Mouse (Mus musculus): ENCODE data around the gene Isca1. TPM values are rescaled to one million over a fixed set of nuclear protein-coding genes. Genes with fewer than 3 reads are reported as not detected.
A peak's percentile ranks its signal among the peaks of the same experiment; 100 is the strongest.

Gene Isca1
- 113 and 116 TPM in 2 replicates for polyA plus RNA-seq (2014; fragmentation: Nextera tagmentation; extraction: Ambion mirVana)

DNA sequence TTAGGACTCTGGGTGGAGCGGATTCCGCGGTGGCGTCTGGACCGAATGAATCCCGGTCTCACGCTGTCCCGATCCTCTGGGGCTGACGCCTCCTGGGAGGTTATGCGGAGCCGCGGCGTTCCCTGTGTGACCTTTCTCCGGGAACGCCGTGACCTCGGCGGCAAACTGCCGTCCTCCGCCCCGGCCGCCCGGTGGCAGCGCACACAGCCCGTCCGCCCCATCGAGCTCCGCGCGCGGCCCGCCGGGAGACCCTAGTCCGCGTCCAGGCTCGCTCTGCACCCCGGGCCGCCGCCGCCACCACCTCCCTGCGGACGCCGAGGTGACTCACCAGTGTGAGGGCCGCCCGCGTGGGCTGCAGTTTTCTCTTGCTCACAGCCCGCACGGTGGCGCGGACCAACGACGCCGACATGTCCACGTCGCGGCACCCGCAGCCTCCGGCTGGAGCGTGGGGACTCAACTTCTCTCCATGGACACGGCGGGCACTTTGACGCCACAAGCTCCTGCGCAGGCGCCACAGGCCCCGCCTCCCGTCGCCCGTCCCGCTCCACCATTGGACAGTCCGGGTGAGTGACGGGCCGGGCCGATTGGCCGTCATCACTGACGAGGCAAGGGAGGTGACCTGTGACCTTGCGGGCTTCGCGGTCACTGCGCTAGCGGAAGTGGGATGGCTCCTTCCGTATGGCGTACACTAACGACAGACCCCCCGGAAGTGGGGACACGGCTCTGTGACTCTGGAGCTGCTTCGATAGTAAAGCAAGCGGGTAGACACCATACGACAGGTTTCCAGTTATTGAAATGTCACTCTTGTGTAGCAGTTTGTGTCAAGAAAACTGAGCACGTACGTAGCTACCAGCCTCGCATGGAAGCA is at the start of gene Isca1:
Gene Isca1, minus strand, starts transcription at position 515 of the 868 bp plus-strand sequence.
- ATAC-seq (replicated peaks; ENCODE audit: low FRiP score): peak; percentile 98
- Histone ChIP-seq H3K27ac (ENCODE audit: low read depth, low read length) (peak within 1 kb of the TSS; percentile 97), H3K9ac (ENCODE audit: low read length) (peak within 1 kb of the TSS; percentile 77), H3K4me1 (replicated peaks; ENCODE audit: control insufficient read depth, insufficient read depth, low read length) (peaks cover 8% of the 10 kb centered on the region; the same call in 1 of the 2 replicates), H3K36me3 (ENCODE audit: control insufficient read depth, insufficient read depth, low read length) (no peaks in the 10 kb centered on the region), H3K9me3 (ENCODE audit: control insufficient read depth, low read length) (no peaks in the 10 kb centered on the region), H3K27me3 (ENCODE audit: control insufficient read depth, insufficient read depth, low read length) (no peaks in the 10 kb centered on the region), H3K4me2 (ENCODE audit: low read depth, low read length, severe bottlenecking) (peak within 1 kb of the TSS; percentile 77), H3K4me3 (ENCODE audit: low read depth, low read length) (peak within 1 kb of the TSS; percentile 85)
- DNase-seq (ENCODE audit: low spot score): peak; percentile 99
- under 1% methylated on average over 82 of the region's 91 CpGs for WGBS

DNA sequence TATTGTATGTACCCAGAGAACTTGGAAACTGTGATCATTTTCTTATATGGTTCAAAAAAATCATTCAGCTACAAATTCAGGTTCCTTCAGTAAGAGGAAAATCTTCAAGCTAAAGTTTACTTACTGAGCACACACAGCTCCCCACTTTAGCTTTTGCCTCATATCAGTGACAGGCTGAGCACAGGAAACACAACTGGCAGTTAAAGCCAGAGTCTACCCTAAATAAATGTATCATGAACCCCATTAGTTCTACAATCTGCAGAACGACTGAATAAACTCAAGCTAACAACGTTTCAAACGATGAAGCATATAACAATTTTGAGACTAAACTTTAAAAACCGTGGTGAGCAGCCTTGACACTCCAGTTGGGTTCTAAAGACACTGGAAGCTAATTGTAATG is 47.7 kb upstream of the Isca1 start:
- H3K27me3 ChIP-seq (ENCODE audit: control insufficient read depth, insufficient read depth, low read length): no peaks in the 10 kb centered on the region
- H3K4me1 ChIP-seq (replicated peaks; ENCODE audit: control insufficient read depth, insufficient read depth, low read length): no peaks in the 10 kb centered on the region; the same call in 1 of the 2 replicates
- no peak overlapping the region for H3K9ac ChIP-seq (ENCODE audit: low read length)
- DNase-seq (ENCODE audit: low spot score): no peak
- no peak overlapping the region for H3K27ac ChIP-seq (ENCODE audit: low read depth, low read length)
- no peaks in the 10 kb centered on the region for H3K9me3 ChIP-seq (ENCODE audit: control insufficient read depth, low read length)
- peaks cover 3% of the 10 kb centered on the region; the same call in 1 of the 2 replicates for H3K36me3 ChIP-seq (ENCODE audit: control insufficient read depth, insufficient read depth, low read length)
- H3K4me3 ChIP-seq (ENCODE audit: low read depth, low read length): no peak overlapping the region
- WGBS: 86% methylated on average over 4 of the region's 4 CpGs
- no peak overlapping the region for H3K4me2 ChIP-seq (ENCODE audit: low read depth, low read length, severe bottlenecking)
- no peak for ATAC-seq (replicated peaks; ENCODE audit: low FRiP score)

DNA sequence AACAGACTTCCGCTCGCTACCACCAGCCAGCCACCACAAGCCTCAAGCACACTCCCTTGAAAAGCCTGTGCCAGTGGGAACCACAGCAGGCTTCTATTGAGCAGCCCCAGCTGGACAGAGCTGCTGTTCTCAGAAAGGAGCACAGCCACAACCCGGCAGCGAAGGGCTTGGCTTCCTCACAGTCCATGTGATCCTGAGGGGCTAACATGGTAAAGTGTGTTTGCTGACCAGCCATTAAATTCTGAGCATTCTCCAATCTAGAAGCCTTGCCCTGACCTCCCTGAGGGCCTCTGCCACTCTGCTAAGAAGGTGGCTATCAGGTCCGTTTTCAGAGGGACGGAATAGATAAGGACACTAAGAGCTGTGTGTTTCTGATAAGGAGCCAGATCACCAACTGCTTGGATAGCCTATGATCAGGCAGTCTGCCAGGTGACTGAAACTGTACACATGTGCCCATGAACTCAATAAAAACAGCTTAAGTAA is 44.5 kb upstream of the Isca1 start:
- ATAC-seq (replicated peaks; ENCODE audit: low FRiP score) (no peak), DNase-seq (ENCODE audit: low spot score) (no peak)
- H3K27ac ChIP-seq (ENCODE audit: low read depth, low read length): no peak overlapping the region
- no peaks in the 10 kb centered on the region for H3K4me1 ChIP-seq (replicated peaks; ENCODE audit: control insufficient read depth, insufficient read depth, low read length)
- no peaks in the 10 kb centered on the region for H3K27me3 ChIP-seq (ENCODE audit: control insufficient read depth, insufficient read depth, low read length)
- no peak overlapping the region for H3K9ac ChIP-seq (ENCODE audit: low read length)
- no peak overlapping the region for H3K4me2 ChIP-seq (ENCODE audit: low read depth, low read length, severe bottlenecking)
- no peaks in the 10 kb centered on the region for H3K9me3 ChIP-seq (ENCODE audit: control insufficient read depth, low read length)
- H3K4me3 ChIP-seq (ENCODE audit: low read depth, low read length): no peak overlapping the region
- 81% methylated on average over 6 of the region's 6 CpGs for WGBS
- H3K36me3 ChIP-seq (ENCODE audit: control insufficient read depth, insufficient read depth, low read length): peaks cover 3% of the 10 kb centered on the region; the same call in 1 of the 2 replicates

DNA sequence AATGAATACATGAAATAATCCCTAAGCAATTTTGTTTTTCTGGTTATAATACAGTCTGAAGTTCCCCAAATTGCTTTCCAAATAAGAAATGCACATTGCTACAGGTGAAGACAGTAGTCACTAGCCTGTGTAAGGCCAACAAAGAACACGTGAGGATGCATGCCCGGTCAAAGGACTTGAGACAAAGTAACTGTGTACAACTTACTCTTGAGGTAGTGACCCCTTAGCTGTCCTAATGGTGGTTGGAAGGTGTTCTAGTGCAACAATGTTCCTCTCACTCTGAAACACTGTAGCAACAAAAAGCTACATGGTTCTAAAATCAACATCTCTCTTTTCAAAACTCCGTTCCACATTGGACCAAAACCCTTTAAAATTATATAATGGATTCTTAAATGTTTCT is 42.0 kb upstream of the Isca1 start:
- ATAC-seq (replicated peaks; ENCODE audit: low FRiP score): no peak

DNA sequence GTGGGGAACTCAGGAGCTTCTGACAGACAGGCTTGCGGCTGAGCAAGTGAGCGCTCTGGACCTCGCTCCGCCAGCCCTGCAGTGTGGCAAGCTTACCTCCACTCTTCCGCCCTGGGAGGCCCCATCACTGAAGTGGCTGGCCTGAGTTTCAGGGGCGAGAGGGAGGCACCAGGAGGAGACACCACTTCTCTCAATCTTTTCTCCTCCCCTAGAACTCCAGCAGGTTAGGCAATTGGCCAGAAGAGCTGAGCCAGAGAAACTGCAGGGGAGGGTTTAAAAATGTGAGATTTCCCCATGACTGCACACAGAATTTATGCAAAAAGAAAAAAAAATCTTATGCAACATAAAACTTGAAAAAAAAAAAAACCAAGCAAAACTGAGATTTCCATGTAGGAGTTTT is 31.4 kb upstream of the Isca1 start:
- DNase-seq (ENCODE audit: low spot score) (no peak), ATAC-seq (replicated peaks; ENCODE audit: low FRiP score) (no peak)
- Histone ChIP-seq H3K4me1 (replicated peaks; ENCODE audit: control insufficient read depth, insufficient read depth, low read length) (no peaks in the 10 kb centered on the region), H3K4me3 (ENCODE audit: low read depth, low read length) (no peak overlapping the region), H3K9me3 (ENCODE audit: control insufficient read depth, low read length) (no peaks in the 10 kb centered on the region), H3K27me3 (ENCODE audit: control insufficient read depth, insufficient read depth, low read length) (no peaks in the 10 kb centered on the region), H3K9ac (ENCODE audit: low read length) (no peak overlapping the region), H3K27ac (ENCODE audit: low read depth, low read length) (no peak overlapping the region), H3K36me3 (ENCODE audit: control insufficient read depth, insufficient read depth, low read length) (peaks cover 9% of the 10 kb centered on the region; the same call in 1 of the 2 replicates), H3K4me2 (ENCODE audit: low read depth, low read length, severe bottlenecking) (no peak overlapping the region)
- 86% methylated on average over 6 of the region's 6 CpGs for WGBS

More for the DNA sequence above, 42.0 kb upstream of the Isca1 start:
- no peak overlapping the region for H3K4me2 ChIP-seq (ENCODE audit: low read depth, low read length, severe bottlenecking)
- no peak overlapping the region for H3K27ac ChIP-seq (ENCODE audit: low read depth, low read length)
- H3K36me3 ChIP-seq (ENCODE audit: control insufficient read depth, insufficient read depth, low read length): peaks cover 12% of the 10 kb centered on the region; the same call in 1 of the 2 replicates
- H3K9ac ChIP-seq (ENCODE audit: low read length): no peak overlapping the region
- 97% methylated on average over 3 of the region's 3 CpGs for WGBS
- H3K27me3 ChIP-seq (ENCODE audit: control insufficient read depth, insufficient read depth, low read length): no peaks in the 10 kb centered on the region
- no peaks in the 10 kb centered on the region for H3K4me1 ChIP-seq (replicated peaks; ENCODE audit: control insufficient read depth, insufficient read depth, low read length)
- no peaks in the 10 kb centered on the region for H3K9me3 ChIP-seq (ENCODE audit: control insufficient read depth, low read length)
- H3K4me3 ChIP-seq (ENCODE audit: low read depth, low read length): no peak overlapping the region
- DNase-seq (ENCODE audit: low spot score): no peak

DNA sequence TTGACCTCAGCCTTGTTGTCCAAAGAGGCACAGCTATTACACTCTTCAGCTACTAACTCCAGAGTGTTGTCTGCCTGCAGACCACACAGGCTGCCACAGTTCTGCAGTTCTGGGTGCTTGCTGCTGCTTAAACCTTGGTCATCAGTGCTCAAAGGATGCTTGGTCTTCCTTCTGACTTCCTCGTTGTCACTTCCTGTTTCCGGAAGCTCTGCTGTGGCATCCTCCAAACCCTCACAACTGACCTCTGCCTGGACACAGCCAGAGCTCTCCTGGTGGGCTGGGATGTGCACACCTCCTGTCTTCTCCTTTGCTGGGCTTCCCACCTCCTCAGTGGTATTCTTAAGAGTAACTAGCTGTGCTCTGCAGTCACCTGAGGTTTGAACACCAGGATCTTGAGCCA is 30.5 kb upstream of the Isca1 start:
- no peak overlapping the region for H3K27ac ChIP-seq (ENCODE audit: low read depth, low read length)
- no peaks in the 10 kb centered on the region for H3K27me3 ChIP-seq (ENCODE audit: control insufficient read depth, insufficient read depth, low read length)
- WGBS: 93% methylated on average over 2 of the region's 2 CpGs
- no peak overlapping the region for H3K4me3 ChIP-seq (ENCODE audit: low read depth, low read length)
- DNase-seq (ENCODE audit: low spot score) (no peak), ATAC-seq (replicated peaks; ENCODE audit: low FRiP score) (no peak)
- H3K9ac ChIP-seq (ENCODE audit: low read length): no peak overlapping the region
- H3K4me1 ChIP-seq (replicated peaks; ENCODE audit: control insufficient read depth, insufficient read depth, low read length): no peaks in the 10 kb centered on the region
- H3K9me3 ChIP-seq (ENCODE audit: control insufficient read depth, low read length): no peaks in the 10 kb centered on the region
- H3K4me2 ChIP-seq (ENCODE audit: low read depth, low read length, severe bottlenecking): no peak overlapping the region
- peaks cover 9% of the 10 kb centered on the region; the same call in 1 of the 2 replicates for H3K36me3 ChIP-seq (ENCODE audit: control insufficient read depth, insufficient read depth, low read length)

DNA sequence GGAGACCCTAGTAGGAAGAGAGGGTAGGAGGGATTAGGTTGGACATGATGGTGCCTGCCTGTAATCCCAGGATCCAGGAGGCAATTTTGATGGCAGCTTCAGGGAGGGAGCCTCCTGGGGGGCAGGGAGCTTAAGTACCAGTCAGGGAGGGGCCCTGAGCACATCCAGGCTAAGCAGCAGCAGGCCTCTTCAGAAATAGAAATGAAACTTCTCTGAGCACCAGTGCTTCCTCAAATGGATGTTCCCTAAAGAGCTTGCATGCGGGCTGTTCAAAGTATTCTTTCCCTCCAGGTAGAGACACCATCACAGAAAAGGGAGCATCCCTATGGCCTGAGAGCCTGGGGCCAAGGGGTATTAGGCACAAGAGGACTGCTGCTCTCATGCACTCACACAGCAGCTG is 28.7 kb upstream of the Isca1 start:
- DNase-seq (ENCODE audit: low spot score) (no peak), ATAC-seq (replicated peaks; ENCODE audit: low FRiP score) (no peak)
- Histone ChIP-seq H3K4me1 (replicated peaks; ENCODE audit: control insufficient read depth, insufficient read depth, low read length) (no peaks in the 10 kb centered on the region), H3K36me3 (ENCODE audit: control insufficient read depth, insufficient read depth, low read length) (peaks cover 5% of the 10 kb centered on the region; the same call in 1 of the 2 replicates), H3K9me3 (ENCODE audit: control insufficient read depth, low read length) (no peaks in the 10 kb centered on the region), H3K4me2 (ENCODE audit: low read depth, low read length, severe bottlenecking) (no peak overlapping the region), H3K4me3 (ENCODE audit: low read depth, low read length) (no peak overlapping the region), H3K27me3 (ENCODE audit: control insufficient read depth, insufficient read depth, low read length) (no peaks in the 10 kb centered on the region), H3K27ac (ENCODE audit: low read depth, low read length) (no peak overlapping the region), H3K9ac (ENCODE audit: low read length) (no peak overlapping the region)
- 84% methylated on average over 1 of the region's 1 CpGs for WGBS

DNA sequence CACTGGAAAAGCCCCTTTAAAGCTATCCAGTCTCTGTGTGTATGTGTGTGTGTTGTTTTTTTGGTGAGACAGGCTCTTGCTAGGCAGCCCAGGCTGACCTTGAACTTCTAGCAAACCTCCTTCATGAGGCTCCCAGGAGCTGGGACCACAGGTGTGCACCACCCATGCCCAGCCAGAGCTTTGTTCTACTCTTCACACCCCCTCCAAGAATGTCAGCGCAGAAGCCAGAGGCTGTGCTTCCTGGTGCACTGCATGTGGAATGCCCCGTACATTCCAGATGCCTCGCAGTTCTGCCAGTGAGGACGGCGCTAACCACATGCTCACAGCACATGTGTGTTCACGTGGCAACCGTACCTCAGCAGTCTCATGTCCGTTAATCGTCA is 26.8 kb upstream of the Isca1 start:
- DNase-seq (ENCODE audit: low spot score): no peak
- H3K27ac ChIP-seq (ENCODE audit: low read depth, low read length): no peak overlapping the region
- no peak overlapping the region for H3K4me3 ChIP-seq (ENCODE audit: low read depth, low read length)
- WGBS: 95% methylated on average over 9 of the region's 9 CpGs
- no peaks in the 10 kb centered on the region for H3K4me1 ChIP-seq (replicated peaks; ENCODE audit: control insufficient read depth, insufficient read depth, low read length)
- no peaks in the 10 kb centered on the region for H3K9me3 ChIP-seq (ENCODE audit: control insufficient read depth, low read length)
- peaks cover 5% of the 10 kb centered on the region; the same call in 1 of the 2 replicates for H3K36me3 ChIP-seq (ENCODE audit: control insufficient read depth, insufficient read depth, low read length)
- no peak for ATAC-seq (replicated peaks; ENCODE audit: low FRiP score)
- no peak overlapping the region for H3K9ac ChIP-seq (ENCODE audit: low read length)
- no peaks in the 10 kb centered on the region for H3K27me3 ChIP-seq (ENCODE audit: control insufficient read depth, insufficient read depth, low read length)
- H3K4me2 ChIP-seq (ENCODE audit: low read depth, low read length, severe bottlenecking): no peak overlapping the region

Data from forebrain, embryonic 11.5 days (tissue).